Mouse (Mus musculus) myocyte (in vitro differentiated cells): Measurements from ENCODE around the gene Timmdc1. TPM values are rescaled to one million over a fixed set of nuclear protein-coding genes. Genes with fewer than 3 reads are reported as not detected.

Source experiments
- H3K27me3 ChIP-seq: one replicate; pipeline ENCODE4 v1.6.1; 2011; ENCODE audit not compliant: control insufficient read depth, insufficient read depth, insufficient read length
- H3K36me3 ChIP-seq: one replicate; pipeline ENCODE4 v1.6.1; 2011; ENCODE audit not compliant: control insufficient read depth, insufficient read depth
- H3K4me2 ChIP-seq: one replicate; pipeline ENCODE4 v1.6.1; 2011; ENCODE audit warnings: low read depth, control low read depth
- H3K4me3 ChIP-seq: one replicate; pipeline ENCODE4 v1.5.1; 2011; ENCODE audit warnings: mild to moderate bottlenecking, control low read depth, moderate library complexity
- H3K79me2 ChIP-seq: one replicate; pipeline ENCODE4 v1.6.1; 2011; ENCODE audit not compliant: control insufficient read depth, insufficient read depth
- H3ac ChIP-seq: one replicate; pipeline ENCODE4 v1.6.1; 2011; ENCODE audit not compliant: control insufficient read depth, insufficient read length
- CEBPB ChIP-seq: IDR thresholded peaks from 2 replicates; pipeline ENCODE4 v1.6.1; 2011; ENCODE audit warnings: mild to moderate bottlenecking, moderate library complexity; ENCODE audit not compliant: poor library complexity, insufficient read depth, severe bottlenecking
- E2F4 ChIP-seq: IDR thresholded peaks from one replicate; pipeline ENCODE4 v1.6.1; 2011; ENCODE audit warnings: mild to moderate bottlenecking, control low read depth, moderate library complexity; ENCODE audit not compliant: insufficient read depth
- MAX ChIP-seq: IDR thresholded peaks from one replicate; pipeline ENCODE4 v1.6.1; 2011; ENCODE audit warnings: low read depth, mild to moderate bottlenecking, control low read depth
- MYOD1 ChIP-seq, 3 experiments: IDR thresholded peaks; one replicate each; pipeline ENCODE4 v1.6.1; 2011; ENCODE audit warnings: control low read depth in 2 of 3, low read depth in 2 of 3, mild to moderate bottlenecking in 2 of 3, moderate library complexity in 1 of 3; ENCODE audit not compliant: insufficient read length in 2 of 3, control insufficient read depth in 1 of 3
- MYOG ChIP-seq, 3 experiments: IDR thresholded peaks; one replicate each; pipeline ENCODE4 v1.6.1; 2011; ENCODE audit warnings: control low read depth in 2 of 3, low read depth in 2 of 3, mild to moderate bottlenecking in 2 of 3; ENCODE audit not compliant: insufficient read length in 2 of 3, control insufficient read depth in 1 of 3, insufficient read depth in 1 of 3
- POLR2A ChIP-seq: IDR thresholded peaks from one replicate; pipeline ENCODE4 v1.6.1; 2011; ENCODE audit warnings: low read depth, mild to moderate bottlenecking, control low read depth, moderate library complexity; ENCODE audit not compliant: insufficient read length
- POLR2AphosphoS2 ChIP-seq: IDR thresholded peaks from one replicate; pipeline ENCODE4 v1.6.1; 2011; ENCODE audit warnings: low read depth, control low read depth; ENCODE audit not compliant: insufficient read length
- REST ChIP-seq: IDR thresholded peaks from one replicate; pipeline ENCODE4 v1.6.1; 2011; ENCODE audit warnings: mild to moderate bottlenecking, control low read depth, moderate library complexity; ENCODE audit not compliant: insufficient read depth, insufficient read length
- SRF ChIP-seq: IDR thresholded peaks from one replicate; pipeline ENCODE4 v1.6.1; 2011; ENCODE audit warnings: low read depth; ENCODE audit not compliant: control insufficient read depth, insufficient read length
- TCF12 ChIP-seq: IDR thresholded peaks from one replicate; pipeline ENCODE4 v1.6.1; 2011; ENCODE audit warnings: mild to moderate bottlenecking, control low read depth; ENCODE audit not compliant: poor library complexity, insufficient read depth, severe bottlenecking
- TCF3 ChIP-seq: IDR thresholded peaks from one replicate; pipeline ENCODE4 v1.6.1; 2011; ENCODE audit warnings: low read depth, control low read depth; ENCODE audit not compliant: insufficient read length
- USF1 ChIP-seq: IDR thresholded peaks from one replicate; pipeline ENCODE4 v1.6.1; 2011; ENCODE audit warnings: low read depth, mild to moderate bottlenecking, control low read depth, moderate library complexity
- polyA plus RNA-seq: library from polyadenylated mRNA; unstranded; fragments of >200 nt; fragmentation: generic; extraction: Trizol; gene quantifications from one replicate; pipeline ENCODE4 v1.2.1, GENCODE M21; 2012; ENCODE audit warnings: missing spikeins

Timmdc1 gene
- polyA plus RNA-seq, 1 experiment: 41.4 TPM

GRCm38 (mm10) chr16:38471697-38472506, 50.6 kb downstream of the Timmdc1 start:
- no peak overlapping the region for H3K4me3 ChIP-seq
- H3K36me3 ChIP-seq: peaks cover 24% of the 10 kb centered on the region
- H3ac ChIP-seq: no peak overlapping the region
- H3K27me3 ChIP-seq: no peaks in the 10 kb centered on the region
- no peak overlapping the region for H3K4me2 ChIP-seq
- no peak for TF ChIP-seq TCF3
- no peak for TF ChIP-seq POLR2A
- no peak for TF ChIP-seq SRF
- no peak for TF ChIP-seq REST
- no peak for TF ChIP-seq E2F4
- no peak for TF ChIP-seq MYOG (IDR thresholded peaks at IDR 0.05; ENCODE audit: control insufficient read depth in 1 of 3, insufficient read depth in 1 of 3, insufficient read length in 2 of 3, low read depth in 2 of 3)
- peaks cover 60% of the 10 kb centered on the region for H3K79me2 ChIP-seq

GRCm38 (mm10) chr16:38469437-38469836, 53.0 kb downstream of the Timmdc1 start:
- Histone ChIP-seq H3K27me3 (no peaks in the 10 kb centered on the region), H3K4me2 (no peak overlapping the region), H3K36me3 (peaks cover 22% of the 10 kb centered on the region), H3K79me2 (peaks cover 84% of the 10 kb centered on the region), H3ac (no peak overlapping the region), H3K4me3 (no peak overlapping the region)
- TF ChIP-seq TCF12 (no peak), CEBPB (no peak), E2F4 (no peak), POLR2AphosphoS2 (no peak), USF1 (no peak), REST (no peak), MYOG (IDR thresholded peaks at IDR 0.05; ENCODE audit: control insufficient read depth in 1 of 3, insufficient read depth in 1 of 3, insufficient read length in 2 of 3, low read depth in 2 of 3) (no peak), TCF3 (no peak), MAX (no peak), POLR2A (no peak), SRF (no peak), MYOD1 (IDR thresholded peaks at IDR 0.05; ENCODE audit: control insufficient read depth in 1 of 3, insufficient read length in 2 of 3, low read depth in 2 of 3) (no peak)

GRCm38 (mm10) chr16:38468706-38469018, 53.8 kb downstream of the Timmdc1 start:
- no peak overlapping the region for H3K4me3 ChIP-seq
- H3K27me3 ChIP-seq: no peaks in the 10 kb centered on the region
- no peak overlapping the region for H3K4me2 ChIP-seq
- peaks cover 91% of the 10 kb centered on the region for H3K79me2 ChIP-seq
- H3ac ChIP-seq: no peak overlapping the region
- H3K36me3 ChIP-seq: peaks cover 14% of the 10 kb centered on the region
- no peak for TF ChIP-seq POLR2AphosphoS2
- TF ChIP-seq MYOD1 (IDR thresholded peaks at IDR 0.05; ENCODE audit: control insufficient read depth in 1 of 3, insufficient read length in 2 of 3, low read depth in 2 of 3): no peak
- TF ChIP-seq REST: no peak

GRCm38 (mm10) chr16:38467917-38468705, 54.4 kb downstream of the Timmdc1 start:
- Histone ChIP-seq H3K27me3 (no peaks in the 10 kb centered on the region), H3K36me3 (peaks cover 13% of the 10 kb centered on the region), H3ac (no peak overlapping the region), H3K4me3 (no peak overlapping the region), H3K4me2 (no peak overlapping the region), H3K79me2 (peaks cover 94% of the 10 kb centered on the region)
- TF ChIP-seq MYOD1 (IDR thresholded peaks at IDR 0.05; ENCODE audit: control insufficient read depth in 1 of 3, insufficient read length in 2 of 3, low read depth in 2 of 3): no peak
- no peak for TF ChIP-seq MYOG (IDR thresholded peaks at IDR 0.05; ENCODE audit: control insufficient read depth in 1 of 3, insufficient read depth in 1 of 3, insufficient read length in 2 of 3, low read depth in 2 of 3)
- TF ChIP-seq USF1: no peak
- TF ChIP-seq TCF3: no peak
- TF ChIP-seq E2F4: no peak
- TF ChIP-seq MAX: no peak
- TF ChIP-seq CEBPB: no peak
- no peak for TF ChIP-seq REST
- TF ChIP-seq TCF12: no peak
- TF ChIP-seq POLR2AphosphoS2: no peak
